Mouse (Mus musculus) NIH3T3 (cell line): ENCODE data around the gene Grk1.

Experiments
- DNase-seq: peaks from one replicate; pipeline ENCODE4 v3.0.0-alpha.2; 2012; ENCODE audit warnings: low read depth

The Grk1 gene

DNA sequence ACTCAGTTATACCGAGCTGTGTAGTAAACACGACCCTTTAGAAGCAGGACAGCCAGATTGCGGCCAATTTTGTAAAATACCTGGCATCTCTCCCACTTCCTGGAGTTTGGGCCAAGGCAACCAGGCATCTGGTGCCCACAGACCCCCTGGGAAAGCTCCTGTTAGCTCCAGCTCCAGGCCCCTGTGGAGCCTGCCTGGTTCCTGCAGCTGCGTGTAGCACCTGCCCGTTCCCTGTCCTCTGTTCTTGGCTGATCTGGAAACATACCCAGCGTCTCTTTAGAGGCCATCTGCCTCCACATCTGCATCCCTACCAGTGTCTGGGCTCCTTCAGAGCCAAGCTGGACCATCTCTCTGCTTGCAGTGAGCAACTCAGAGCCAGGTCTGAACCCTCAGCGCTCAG, 25.5 kb downstream of the Grk1 start:
- peak; percentile 20 for DNase-seq

DNA sequence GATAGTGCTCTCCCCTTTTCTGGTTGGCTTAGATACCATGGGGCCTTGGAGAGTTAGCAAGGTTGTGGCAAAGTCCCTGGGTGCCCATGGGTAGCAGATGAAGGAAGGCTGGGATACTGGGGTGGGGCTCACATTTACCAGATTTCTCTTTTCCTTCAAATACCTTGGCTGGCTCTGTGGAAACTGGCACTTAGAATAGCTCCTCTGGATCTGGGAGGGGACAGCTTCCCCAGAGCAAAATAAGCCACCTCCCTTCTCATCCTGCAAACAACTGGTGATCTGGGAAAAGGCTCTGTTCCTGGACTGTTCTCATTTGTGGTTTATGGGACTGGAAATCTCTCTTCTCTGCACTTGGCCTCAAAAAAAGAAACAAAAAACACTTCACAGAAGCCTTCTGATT, 26.0 kb downstream of the Grk1 start:
- DNase-seq, result no peak

DNA sequence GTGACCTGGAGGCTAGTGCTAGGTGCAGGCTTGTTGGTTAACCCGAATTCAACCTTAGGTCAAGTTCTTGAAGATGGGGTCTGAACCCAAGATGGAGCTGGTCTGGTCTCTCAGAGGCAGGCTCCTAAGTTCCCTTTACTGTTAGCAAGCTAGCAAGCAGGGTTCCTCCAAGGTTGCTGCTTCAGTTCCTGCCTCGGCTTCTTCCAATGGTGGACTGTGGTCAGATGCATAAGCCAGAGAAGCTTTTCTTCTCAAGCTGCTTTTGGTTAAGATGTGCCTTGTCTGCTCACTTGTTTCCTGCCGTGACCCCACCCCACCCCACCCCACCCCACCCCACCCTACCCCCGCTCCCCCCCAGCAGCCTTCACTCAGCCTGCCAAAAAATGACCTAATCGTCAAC, 28.2 kb downstream of the Grk1 start:
- no peak for DNase-seq

DNA sequence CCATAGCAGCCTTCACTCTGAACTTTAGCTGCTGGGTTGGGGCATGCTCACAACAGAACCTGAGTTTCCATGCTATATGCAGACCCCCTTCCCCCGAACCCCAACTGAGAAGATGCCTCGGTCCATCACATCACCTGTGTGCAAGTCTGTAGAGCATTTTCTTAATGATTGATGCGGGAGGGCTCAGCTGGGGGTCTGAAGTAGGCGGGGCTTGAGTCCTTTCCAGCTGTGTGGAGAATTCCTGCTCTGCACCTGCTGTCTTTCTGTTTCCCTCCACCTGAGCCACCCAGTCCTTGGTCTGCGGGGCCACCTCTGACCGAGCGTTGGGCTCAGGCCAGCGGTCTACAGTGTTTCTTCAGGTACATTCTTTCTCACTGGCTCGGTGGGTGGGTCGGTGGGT, 30.0 kb downstream of the Grk1 start, which contains the start of gene Tmem255b:
Gene Tmem255b, plus strand, starts transcription at position 301 of the 400 bp plus-strand sequence.
- DNase-seq, result no peak

DNA sequence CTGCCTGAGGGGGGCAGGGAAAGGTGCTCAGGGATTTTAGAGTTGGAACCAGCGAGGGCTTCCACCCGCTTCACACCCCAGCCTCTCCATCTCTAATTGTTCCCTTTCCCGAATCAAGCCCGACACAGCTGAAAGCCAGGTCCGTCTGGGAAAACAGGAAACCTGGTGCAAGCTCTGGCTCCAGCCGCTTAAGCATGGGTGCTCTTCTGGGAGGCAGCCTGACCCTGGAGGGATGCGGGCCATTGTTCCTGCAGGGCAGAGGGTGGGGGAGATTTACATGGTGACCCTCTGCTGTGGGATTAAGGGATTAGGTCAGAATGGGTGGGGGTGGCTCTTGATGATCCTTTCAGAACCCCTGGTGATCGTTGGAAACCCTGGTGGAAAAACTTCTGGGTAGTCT, 31.2 kb downstream of the Grk1 start:
- DNase-seq, result no peak

DNA sequence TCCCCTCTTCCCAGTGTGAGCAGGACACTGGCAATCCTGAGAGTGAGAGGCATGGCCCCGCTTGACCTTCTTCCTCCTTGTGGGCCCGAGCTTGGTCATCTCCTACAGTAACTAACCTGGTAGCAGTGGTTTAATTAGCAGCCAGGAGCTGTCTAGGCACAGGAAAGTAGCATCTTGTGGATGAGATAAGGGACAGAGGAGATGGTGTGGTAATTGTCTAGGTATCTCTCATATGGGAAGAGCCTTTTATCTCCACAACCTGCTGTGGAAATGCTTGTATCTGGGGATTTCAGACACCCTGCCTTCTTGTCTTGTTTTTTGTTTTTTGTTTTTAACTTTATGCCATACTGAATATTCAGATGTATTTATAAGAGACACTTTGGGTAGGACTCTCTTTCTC, 32.6 kb downstream of the Grk1 start:
- no peak for DNase-seq

DNA sequence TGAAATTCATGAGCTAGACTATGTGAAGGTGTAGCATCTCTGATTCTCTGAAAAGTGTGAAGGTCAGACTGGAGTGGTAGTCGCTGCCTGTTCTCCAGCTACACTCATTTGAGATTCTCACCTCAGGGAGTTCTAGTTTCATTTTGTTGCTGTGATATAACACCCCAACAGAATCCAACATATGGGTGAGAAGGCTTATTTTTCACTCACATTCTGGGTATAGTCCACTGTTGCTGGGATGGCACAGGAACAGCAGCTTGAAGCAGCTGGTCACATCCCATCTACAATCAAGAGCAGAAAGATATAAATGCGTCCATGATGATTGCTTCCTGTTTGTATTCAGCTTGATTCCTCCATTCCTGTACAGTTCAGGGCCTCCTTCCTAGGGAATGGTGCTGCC, 37.3 kb downstream of the Grk1 start:
- DNase-seq, result no peak

DNA sequence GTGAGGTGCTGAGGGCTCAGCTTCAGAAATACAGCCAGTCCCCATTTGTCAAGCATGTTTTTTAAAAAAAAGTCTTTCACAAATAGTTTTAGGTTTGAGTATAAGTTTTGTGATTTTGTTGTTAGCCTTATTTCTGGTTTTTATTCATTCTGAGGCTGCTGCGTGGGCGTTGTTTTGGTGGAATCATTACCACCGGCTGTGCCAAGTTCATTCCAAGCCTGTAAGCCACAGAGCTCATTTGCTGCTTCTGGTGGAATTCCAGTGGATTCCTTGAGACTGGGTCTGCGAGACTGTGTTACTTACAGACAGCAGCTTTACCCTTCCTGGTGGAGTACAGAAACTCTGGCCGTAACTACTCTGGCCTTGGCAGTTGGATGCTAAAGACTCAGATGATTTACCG, 41.6 kb downstream of the Grk1 start:
- DNase-seq, result peak; percentile 33

DNA sequence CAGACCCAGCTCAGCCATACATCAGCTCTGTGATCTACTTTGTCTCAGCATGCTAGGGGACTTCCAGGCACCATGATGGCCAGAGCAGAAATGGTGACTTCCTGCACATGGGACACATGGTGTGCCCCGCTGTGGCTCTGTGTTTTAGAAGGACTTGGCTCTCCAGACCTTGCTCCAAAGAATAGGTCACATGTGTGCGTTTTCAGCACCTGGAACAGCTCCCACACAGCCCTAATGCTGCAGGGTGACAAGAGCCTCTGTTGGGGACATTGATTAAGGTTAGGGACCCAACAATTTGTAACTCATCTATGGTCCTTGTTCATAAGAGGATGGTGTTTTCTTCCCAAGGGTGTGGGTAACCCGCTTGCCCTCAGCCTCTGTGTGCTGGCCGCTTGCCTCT, 43.3 kb downstream of the Grk1 start:
- peak; percentile 55 for DNase-seq

DNA sequence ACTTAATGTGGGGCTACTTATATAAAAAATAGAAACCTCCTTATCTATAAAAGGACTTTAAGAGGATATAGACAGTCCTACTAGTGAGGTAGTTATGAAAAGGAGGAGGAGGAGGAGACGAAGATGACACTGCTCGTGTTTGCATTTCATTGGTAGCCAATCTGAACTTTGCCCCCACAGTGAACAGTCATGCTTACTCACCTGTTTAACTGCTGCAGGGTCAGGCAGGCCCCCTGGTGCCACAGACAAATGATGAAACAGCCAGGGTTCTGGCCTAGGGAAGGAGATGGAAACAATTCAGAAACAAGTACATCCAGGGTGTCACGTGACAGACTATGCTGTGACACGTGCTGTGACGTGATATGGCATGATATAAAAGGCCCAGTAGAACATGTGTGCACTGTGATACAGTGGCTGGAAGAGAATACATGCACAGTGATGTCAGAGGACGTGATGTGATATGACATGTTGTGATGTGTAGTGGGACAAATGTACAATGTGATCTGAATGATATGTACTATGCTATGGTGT, 46.9 kb downstream of the Grk1 start:
- DNase-seq, result peak; percentile 40

DNA sequence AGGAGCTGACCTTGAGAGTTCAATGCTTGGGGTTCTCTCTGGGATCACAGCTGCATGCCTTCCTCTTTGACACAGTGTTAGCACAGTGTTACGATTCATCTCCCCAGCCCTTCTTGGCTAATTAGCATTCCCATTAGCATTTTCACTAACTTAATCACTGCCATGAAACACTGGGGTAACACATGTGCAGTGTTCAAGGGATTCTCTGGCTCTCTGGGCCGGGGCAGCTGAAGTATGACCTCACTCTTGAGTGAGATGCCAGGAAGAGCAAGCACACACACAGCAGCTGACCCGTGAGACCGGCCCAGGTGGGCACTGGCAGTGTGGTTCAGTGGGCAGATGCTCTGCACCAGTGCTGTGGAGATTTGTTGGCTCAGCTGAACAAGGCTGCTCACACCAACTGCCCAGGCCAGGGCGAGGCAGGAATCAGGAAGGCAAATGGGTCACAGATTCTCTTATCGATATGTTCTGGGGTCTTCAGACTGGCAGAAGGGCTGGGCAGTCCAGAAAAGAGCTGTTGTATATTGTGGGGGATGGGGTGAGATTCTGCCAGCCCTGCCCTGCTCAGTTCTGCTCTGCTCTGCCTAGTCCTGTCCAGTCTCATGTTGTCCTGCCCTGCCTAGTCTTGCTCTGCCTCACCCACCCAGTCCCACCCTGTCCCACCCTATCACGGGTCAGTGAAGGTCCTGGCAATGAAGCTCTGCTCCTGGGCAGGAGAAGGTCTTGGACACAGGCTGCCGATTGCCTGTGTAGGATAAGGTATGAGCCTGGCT, 49.6 kb downstream of the Grk1 start:
- no peak for DNase-seq

DNA sequence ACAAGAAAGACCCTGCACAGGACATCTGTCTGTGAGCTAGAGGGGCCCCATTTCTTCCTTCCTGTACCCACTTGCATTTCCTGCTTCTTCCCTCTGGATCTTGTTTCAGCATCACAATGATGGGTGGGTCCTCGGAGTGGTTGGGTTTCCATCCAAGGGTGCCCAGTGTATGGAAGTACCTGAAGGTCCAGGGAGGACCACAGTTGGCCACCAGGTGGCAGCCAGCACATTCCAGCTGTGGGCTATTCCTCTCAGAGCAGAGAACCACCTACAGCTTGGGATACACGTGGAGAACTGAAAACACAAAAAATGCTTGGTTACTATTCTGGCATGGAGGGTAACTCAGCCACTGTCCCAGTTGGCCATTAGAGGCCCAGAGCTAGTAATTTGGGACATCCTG, 50.4 kb downstream of the Grk1 start:
- peak; percentile 84 for DNase-seq

DNA sequence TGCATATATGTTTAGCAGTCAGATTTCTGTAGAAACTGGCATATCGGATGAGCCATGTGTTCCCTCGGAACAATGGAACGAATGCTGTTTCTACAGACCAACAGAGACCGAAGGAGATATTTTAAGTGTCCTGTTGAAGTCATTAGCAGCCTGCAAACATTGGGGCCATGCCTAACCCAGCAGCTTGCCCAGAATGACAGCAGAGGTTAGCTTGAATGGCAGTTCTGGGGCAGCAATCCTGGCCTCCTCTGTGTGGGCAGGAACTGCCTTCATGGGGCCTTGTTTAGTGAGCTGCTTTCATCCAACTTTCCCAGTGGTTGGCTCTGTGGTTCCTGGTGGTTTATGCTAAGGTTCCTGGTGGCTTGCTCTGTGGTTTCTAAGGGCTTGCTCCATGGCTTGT, 54.5 kb downstream of the Grk1 start:
- DNase-seq, result no peak

DNA sequence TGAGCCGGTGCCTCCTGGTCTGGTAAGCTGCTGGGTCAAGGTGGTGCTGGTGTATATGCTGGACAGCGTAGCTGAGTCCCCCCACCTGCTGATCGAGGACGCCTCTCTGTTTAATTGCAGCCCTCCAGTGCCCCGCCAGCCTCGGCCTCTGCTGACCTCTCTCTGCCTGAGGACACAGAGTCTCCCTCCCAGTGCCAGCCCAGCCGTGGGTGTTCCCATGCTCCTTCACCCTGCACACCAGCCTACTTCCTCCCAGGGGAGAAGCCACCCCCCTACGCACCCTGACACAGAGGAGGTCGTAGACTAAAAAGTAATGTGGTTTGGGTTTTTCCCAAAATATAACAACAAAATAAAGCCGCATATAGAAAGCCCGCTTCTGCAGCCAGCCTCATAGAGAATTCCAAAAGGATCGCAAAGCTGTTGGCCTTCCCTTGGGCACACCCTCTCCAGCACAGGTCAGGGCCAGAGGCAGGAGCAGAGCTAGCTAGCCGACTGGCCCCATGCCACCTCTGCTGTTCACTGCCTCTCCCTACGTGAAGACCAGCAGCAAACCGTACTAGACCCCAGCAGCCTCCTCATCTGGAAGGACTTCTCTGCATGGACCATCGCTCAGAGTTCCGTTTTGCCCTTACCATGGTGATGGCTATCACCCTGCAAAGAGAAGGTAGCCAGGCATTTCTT, 56.3 kb downstream of the Grk1 start:
- no peak for DNase-seq

DNA sequence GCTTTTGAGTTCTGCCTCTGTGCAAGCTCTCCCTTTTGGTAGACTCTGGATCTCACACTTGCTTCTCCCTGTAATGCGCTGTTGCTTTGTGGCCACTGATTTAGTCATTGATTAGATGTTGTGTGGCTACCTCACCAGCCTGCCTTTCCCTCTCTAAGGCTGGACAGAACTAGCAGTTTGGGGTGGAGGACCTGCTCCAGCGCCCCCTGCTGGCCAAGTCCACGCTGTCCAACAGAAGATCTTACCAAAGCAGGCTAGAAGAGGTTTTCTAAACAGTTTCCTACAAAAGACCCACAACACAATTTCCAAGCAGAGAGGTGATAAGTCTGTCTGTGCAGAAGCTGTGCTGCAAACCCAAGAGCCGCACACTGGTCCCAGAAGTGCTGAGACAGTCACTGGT, 57.0 kb downstream of the Grk1 start:
- DNase-seq, result peak; percentile 84

DNA sequence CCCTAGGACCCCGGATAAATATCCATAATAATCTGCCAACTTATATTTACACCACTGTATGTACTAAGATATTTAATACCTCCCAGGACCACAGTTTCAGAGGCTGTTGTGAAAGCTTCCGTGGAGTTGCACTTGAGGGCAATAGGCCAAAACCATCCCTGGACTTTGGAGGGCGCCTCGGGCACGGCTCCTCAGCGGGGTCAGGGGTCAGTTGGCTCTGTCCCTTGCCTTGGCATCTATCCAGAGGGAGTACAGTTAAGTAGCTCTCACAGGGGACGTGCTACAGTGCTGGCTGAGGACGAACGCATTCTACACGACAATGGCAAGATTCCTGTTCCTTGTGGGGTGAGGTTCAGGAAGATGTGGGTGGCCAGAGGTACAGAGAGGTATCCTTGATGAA, 57.5 kb downstream of the Grk1 start:
- peak; percentile 38 for DNase-seq

DNA sequence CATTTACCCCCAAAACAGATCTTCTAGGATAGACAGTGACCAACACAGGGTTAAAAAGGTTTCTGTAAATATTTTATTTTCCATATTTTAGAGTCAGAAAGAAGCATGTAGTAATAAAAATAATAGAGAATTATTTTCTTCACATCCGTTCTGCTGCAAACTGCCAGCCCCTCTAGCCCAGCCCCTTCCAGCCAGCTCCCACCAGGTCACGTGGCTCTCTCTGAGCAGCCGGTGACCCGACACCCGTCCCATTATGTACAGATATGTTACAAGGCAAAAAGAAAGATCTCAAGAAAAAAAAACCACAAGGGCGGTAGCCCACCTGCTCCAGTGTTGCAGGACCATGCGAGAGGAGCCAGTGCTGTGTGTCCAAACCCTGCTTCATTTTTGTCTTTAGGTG, 60.4 kb downstream of the Grk1 start:
- no peak for DNase-seq

DNA sequence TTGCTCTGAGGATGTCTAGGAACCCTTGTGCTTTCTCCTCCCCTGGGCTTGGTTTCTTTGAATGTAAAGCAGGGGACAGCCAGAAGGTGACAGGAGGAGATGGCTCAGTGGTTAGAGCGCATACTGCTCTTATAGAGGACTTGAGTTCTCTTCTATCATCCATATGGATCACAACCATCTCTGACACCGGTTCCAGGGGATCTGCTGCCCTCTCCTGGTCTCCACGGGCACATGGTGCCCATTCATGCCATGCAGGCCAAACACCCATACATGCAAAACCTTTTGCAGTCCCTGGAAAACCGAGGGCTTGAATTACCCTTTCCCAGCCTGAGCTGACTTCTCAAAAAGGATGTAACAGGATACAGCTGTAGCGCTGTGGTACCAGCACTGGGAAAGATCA, 62.1 kb downstream of the Grk1 start:
- DNase-seq, result peak; percentile 57

DNA sequence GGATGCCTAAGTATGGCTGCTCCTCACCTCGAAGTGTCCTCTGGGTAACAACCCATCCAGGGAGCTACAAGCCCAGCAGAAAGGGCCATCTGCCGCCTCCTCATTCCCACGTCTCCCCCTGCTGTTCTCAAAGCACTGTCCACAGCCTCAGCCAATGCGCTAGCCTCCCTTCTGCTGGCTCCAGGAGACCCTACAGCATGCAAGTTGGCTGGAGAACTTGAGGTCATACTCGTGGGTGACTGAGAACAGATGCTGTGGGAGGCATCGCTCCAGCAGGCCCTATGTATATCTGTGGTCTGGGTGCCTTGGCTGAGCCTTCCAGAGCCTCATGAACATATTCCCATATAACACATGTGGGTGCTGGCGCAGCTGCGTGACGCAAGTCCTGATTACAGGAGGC, 63.9 kb downstream of the Grk1 start:
- peak; percentile 14 for DNase-seq

DNA sequence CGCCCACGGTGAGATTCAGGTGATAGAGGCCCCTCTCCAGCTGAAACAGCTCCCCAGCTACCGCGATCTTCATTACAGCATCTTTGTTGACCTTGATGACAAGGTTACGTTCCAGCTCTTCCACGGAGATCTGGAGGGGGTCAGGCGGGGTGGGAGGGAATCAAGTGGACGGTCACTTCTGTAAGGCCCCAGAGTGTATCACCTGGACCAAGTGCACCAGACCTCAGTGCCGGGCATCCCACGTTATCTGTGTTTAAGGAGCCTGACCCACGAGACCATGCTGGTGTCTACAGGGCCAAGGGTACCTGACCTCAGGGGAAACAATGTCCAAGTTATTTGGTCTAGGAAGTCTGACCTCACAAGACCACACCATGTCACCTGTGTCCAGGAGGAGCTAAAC, 66.6 kb downstream of the Grk1 start:
- DNase-seq, result no peak
